In the genomic region with DNA sequence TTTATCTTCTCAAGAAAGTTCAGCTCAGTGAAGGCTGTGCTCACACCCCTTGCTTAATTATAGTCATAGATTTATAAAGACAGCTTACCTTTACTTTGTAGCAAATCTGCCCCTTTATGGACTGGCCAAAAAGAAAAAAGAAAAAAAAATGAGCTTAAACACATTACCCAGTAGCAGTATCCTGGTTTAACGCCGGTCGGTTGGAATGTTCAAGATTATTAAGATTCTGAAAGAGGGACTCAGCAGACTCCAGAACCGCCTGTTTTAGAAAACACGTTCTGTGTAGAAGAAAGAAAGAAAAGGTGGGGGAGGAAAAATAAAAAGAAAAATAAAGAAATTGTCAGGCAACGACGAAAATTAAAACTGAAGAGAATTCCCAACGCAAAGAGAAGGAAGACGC, we compare ENCODE assay signal across 13 mouse cellular contexts. TPM values are rescaled to one million over a fixed set of nuclear protein-coding genes. Genes with fewer than 3 reads are reported as not detected.
A peak's percentile ranks its signal among the peaks of the same experiment; 100 is the strongest.
DNase-seq lines count a peak whose midpoint lies in the region; ATAC-seq and TF ChIP-seq lines count a peak whose summit lies in the region.
"Had no signal": no experiment of that assay in that cellular context is flagged by ENCODE, and none has a peak within 500 bp of the region (broad histone marks: within the 10 kb centered on the region; RNA-seq: fewer than 3 reads in every experiment).

No protein-coding gene starts in this region.

- peaks cover 3% of the 10 kb centered on the region; the same call in 1 of the 2 replicates for H3K4me1 ChIP-seq in forebrain, postnatal 0 days (ENCODE audit: insufficient read depth)
- peaks cover 5% of the 10 kb centered on the region; the same call in 1 of the 2 replicates for H3K4me1 ChIP-seq in forebrain, embryonic 14.5 days (ENCODE audit: control insufficient read depth, insufficient read depth, low read length)
- H3K4me1 ChIP-seq in kidney, embryonic 16.5 days (ENCODE audit: insufficient read depth, low read length): peaks cover 11% of the 10 kb centered on the region
- H3K4me1 ChIP-seq in kidney, adult 2 months (ENCODE audit: control insufficient read depth, insufficient read depth, low read length): 0 out of 2 replicates have a peak, but pooled peaks cover 3% of the 10 kb centered on the region
- peaks cover 2% of the 10 kb centered on the region; the same call in 1 of the 2 replicates for H3K4me1 ChIP-seq in intestine, embryonic 15.5 days (replicated peaks)
- H3K4me1 ChIP-seq in midbrain, embryonic 16.5 days (ENCODE audit: control insufficient read depth, insufficient read depth, low read length): peaks cover 4% of the 10 kb centered on the region; the same call in 1 of the 2 replicates

- H3K4me2 ChIP-seq in forebrain, postnatal 0 days (ENCODE audit: low read depth): no peak overlapping the region
- no peak overlapping the region for H3K4me2 ChIP-seq in forebrain, embryonic 14.5 days (ENCODE audit: low read length)
- H3K4me2 ChIP-seq in kidney, embryonic 16.5 days (replicated peaks; ENCODE audit: low read depth, low read length): no peak overlapping the region
- H3K4me2 ChIP-seq in intestine, embryonic 15.5 days (replicated peaks): peak overlapping the region; percentile 93
- no peak overlapping the region for H3K4me2 ChIP-seq in midbrain, embryonic 16.5 days (ENCODE audit: low read length)
- H3K4me2 ChIP-seq: neural tube, embryonic 15.5 days had no signal

- H3K27ac ChIP-seq in forebrain, postnatal 0 days (ENCODE audit: low read depth, low read length): no peak overlapping the region
- no peak overlapping the region for H3K27ac ChIP-seq in forebrain, embryonic 14.5 days (ENCODE audit: low read depth, low read length)
- H3K27ac ChIP-seq in kidney, embryonic 16.5 days (ENCODE audit: low read length): no peak overlapping the region
- no peak overlapping the region for H3K27ac ChIP-seq in kidney, adult 2 months (ENCODE audit: insufficient read depth, low read depth, low read length)
- H3K27ac ChIP-seq in intestine, embryonic 15.5 days: peak overlapping the region; percentile 62; the same call in 1 of the 2 replicates
- H3K27ac ChIP-seq in midbrain, embryonic 16.5 days (ENCODE audit: low read length): no peak overlapping the region
- H3K27ac ChIP-seq: liver, embryonic 15.5 days; neural tube, embryonic 15.5 days had no signal

- TF ChIP-seq CTCF in forebrain, postnatal 0 days (IDR thresholded peaks at IDR 0.05; ENCODE audit: low read depth): no peak
- no peak for TF ChIP-seq CTCF in kidney, adult 2 months (conservative IDR thresholded peaks at IDR 0.05; ENCODE audit: insufficient read depth, insufficient read length, low read depth, low read length)

- H3K36me3 ChIP-seq in forebrain, postnatal 0 days (ENCODE audit: insufficient read depth): no peaks in the 10 kb centered on the region
- H3K36me3 ChIP-seq in forebrain, embryonic 14.5 days (ENCODE audit: control insufficient read depth, insufficient read depth, low read length): no peaks in the 10 kb centered on the region
- no peaks in the 10 kb centered on the region for H3K36me3 ChIP-seq in kidney, embryonic 16.5 days (ENCODE audit: insufficient read depth, low read length)
- H3K36me3 ChIP-seq in kidney, adult 2 months (ENCODE audit: control insufficient read depth, insufficient read depth, low read length): no peaks in the 10 kb centered on the region
- H3K36me3 ChIP-seq in intestine, embryonic 15.5 days: no peaks in the 10 kb centered on the region
- H3K36me3 ChIP-seq in midbrain, embryonic 16.5 days (ENCODE audit: control insufficient read depth, insufficient read depth, low read length): no peaks in the 10 kb centered on the region
- H3K36me3 ChIP-seq: liver, embryonic 15.5 days; neural tube, embryonic 15.5 days had no signal

- no peaks in the 10 kb centered on the region for H3K9me3 ChIP-seq in forebrain, postnatal 0 days (ENCODE audit: low read length)
- no peaks in the 10 kb centered on the region for H3K9me3 ChIP-seq in forebrain, embryonic 14.5 days (replicated peaks; ENCODE audit: control insufficient read depth, low read length)
- no peaks in the 10 kb centered on the region for H3K9me3 ChIP-seq in kidney, embryonic 16.5 days (ENCODE audit: low read length)
- H3K9me3 ChIP-seq in intestine, embryonic 15.5 days: no peaks in the 10 kb centered on the region
- H3K9me3 ChIP-seq in midbrain, embryonic 16.5 days (replicated peaks; ENCODE audit: control insufficient read depth, low read length, poor library complexity, severe bottlenecking): no peaks in the 10 kb centered on the region
- H3K9me3 ChIP-seq: liver, embryonic 15.5 days; neural tube, embryonic 15.5 days had no signal

- H3K27me3 ChIP-seq in forebrain, postnatal 0 days (ENCODE audit: insufficient read depth, low read length): peaks cover 73% of the 10 kb centered on the region
- peaks cover 81% of the 10 kb centered on the region for H3K27me3 ChIP-seq in forebrain, embryonic 14.5 days (replicated peaks; ENCODE audit: control insufficient read depth, insufficient read depth, low read length)
- peaks cover 94% of the 10 kb centered on the region for H3K27me3 ChIP-seq in kidney, embryonic 16.5 days (ENCODE audit: insufficient read depth, low read length)
- peaks cover 18% of the 10 kb centered on the region for H3K27me3 ChIP-seq in kidney, adult 2 months (replicated peaks; ENCODE audit: control insufficient read depth, insufficient read depth, low read length)
- H3K27me3 ChIP-seq in intestine, embryonic 15.5 days (replicated peaks): peaks cover 38% of the 10 kb centered on the region
- peaks cover 31% of the 10 kb centered on the region for H3K27me3 ChIP-seq in midbrain, embryonic 16.5 days (ENCODE audit: control insufficient read depth, insufficient read depth, low read depth, low read length)

- DNase-seq in forebrain, postnatal 0 days: peak; percentile 66
- DNase-seq in forebrain, embryonic 14.5 days (ENCODE audit: low spot score): no peak
- DNase-seq in kidney, adult 2 months: no peak
- DNase-seq in layer of hippocampus, postnatal 14 days (ENCODE audit: low spot score in 2 of 2): no peak
- DNase-seq in adrenal gland, adult 2 months: no peak
- DNase-seq: right cerebral cortex, postnatal 14 days had no signal

- TF ChIP-seq POLR2A in kidney, adult 2 months (IDR thresholded peaks at IDR 0.05; ENCODE audit: low read depth, low read length): no peak

- ATAC-seq in forebrain, postnatal 0 days: no peak
- ATAC-seq in forebrain, embryonic 14.5 days: no peak
- ATAC-seq in kidney, embryonic 16.5 days (ENCODE audit: low FRiP score, low TSS enrichment): no peak
- no peak for ATAC-seq in intestine, embryonic 15.5 days
- ATAC-seq in midbrain, embryonic 16.5 days: no peak

- WGBS in forebrain, postnatal 0 days: 2% methylated on average over 9 of the region's 9 CpGs
- WGBS in forebrain, embryonic 14.5 days: under 1% methylated on average over 9 of the region's 9 CpGs
- WGBS in kidney, embryonic 16.5 days: 2% methylated on average over 9 of the region's 9 CpGs
- 8% methylated on average over 9 of the region's 9 CpGs for WGBS in kidney, adult 2 months
- WGBS in intestine, embryonic 15.5 days: 26% methylated on average over 9 of the region's 9 CpGs
- WGBS in midbrain, embryonic 16.5 days: 2% methylated on average over 9 of the region's 9 CpGs

- H3K4me3 ChIP-seq in forebrain, postnatal 0 days (ENCODE audit: low read depth, low read length): no peak overlapping the region
- H3K4me3 ChIP-seq in forebrain, embryonic 14.5 days (ENCODE audit: low read depth, low read length): no peak overlapping the region
- peak overlapping the region; percentile 55 for H3K4me3 ChIP-seq in kidney, embryonic 16.5 days (ENCODE audit: low read length)
- H3K4me3 ChIP-seq in kidney, adult 2 months (ENCODE audit: insufficient read depth, low read depth, low read length): no peak overlapping the region
- H3K4me3 ChIP-seq in intestine, embryonic 15.5 days (replicated peaks): peak overlapping the region; percentile 64
- H3K4me3 ChIP-seq in midbrain, embryonic 16.5 days (ENCODE audit: low read depth, low read length): peak overlapping the region; percentile 15; the same call in 1 of the 2 replicates
- H3K4me3 ChIP-seq: liver, embryonic 15.5 days; megakaryocyte, embryonic 14.5 days; neural tube, embryonic 15.5 days had no signal

- H3K9ac ChIP-seq in forebrain, postnatal 0 days: no peak overlapping the region
- H3K9ac ChIP-seq in forebrain, embryonic 14.5 days (ENCODE audit: low read length): no peak overlapping the region
- no peak overlapping the region for H3K9ac ChIP-seq in kidney, embryonic 16.5 days (replicated peaks; ENCODE audit: low read length)
- 0 out of 2 replicates have a peak overlapping the region, but pooled peaks have one; percentile 51 for H3K9ac ChIP-seq in intestine, embryonic 15.5 days
- no peak overlapping the region for H3K9ac ChIP-seq in midbrain, embryonic 16.5 days (ENCODE audit: low read depth, low read length)
- H3K9ac ChIP-seq: liver, embryonic 15.5 days; neural tube, embryonic 15.5 days had no signal

RNA-seq across cellular contexts. Expression of a gene that starts 16.8 kb away (rescaled TPM):
- total RNA-seq in forebrain, postnatal 0 days (2014; rRNA removed): 2.1 and 10.5 TPM in 2 replicates
- polyA plus RNA-seq in forebrain, postnatal 0 days (2015; fragmentation: Nextera tagmentation; extraction: Ambion mirVana): 2.5 and 7.2 TPM in 2 replicates
- 9.3 and 13.7 TPM in 2 replicates for polyA plus RNA-seq in forebrain, embryonic 14.5 days (2014; fragmentation: Nextera tagmentation; extraction: Ambion mirVana)
- polyA plus RNA-seq in kidney, embryonic 16.5 days (2015; fragmentation: Nextera tagmentation; extraction: Ambion mirVana): 7.2 and 10.3 TPM in 2 replicates
- 9.9 and 10.5 TPM in 2 replicates for polyA plus RNA-seq in kidney, adult 2 months (2012; rRNA removed)
- 39.4 and 45.2 TPM in 2 replicates for polyA plus RNA-seq in intestine, embryonic 15.5 days (2015; fragmentation: Nextera tagmentation; extraction: Ambion mirVana)
- 29.0 and 37.9 TPM in 2 replicates for polyA plus RNA-seq in midbrain, embryonic 16.5 days (2015; fragmentation: Nextera tagmentation; extraction: Ambion mirVana)
- total RNA-seq in layer of hippocampus, postnatal 14 days (2021): under 1 TPM in 1 of 2 experiments, not detected in 1; 0.45 TPM
- total RNA-seq in adrenal gland, adult 2 months (2021): under 1 TPM in 1 of 2 experiments, not detected in 1; 0.32 TPM
- polyA plus RNA-seq in adrenal gland, adult 2 months (2012; rRNA removed): 0.22 and 0.27 TPM in 2 replicates
- total RNA-seq: MEL had no signal

Comparison
In these comparisons a context has a peak if more than half of its experiments do, and no peak if none do; other contexts are left out.
1. H3K4me3 ChIP-seq: peak in kidney, embryonic 16.5 days (single experiment), intestine, embryonic 15.5 days (single experiment) and midbrain, embryonic 16.5 days (single experiment); none in forebrain, postnatal 0 days (single experiment), forebrain, embryonic 14.5 days (single experiment) and kidney, adult 2 months (single experiment).